In genomic region chr11:9116121-9116520, GRCm38 (mm10) we compare ENCODE assay signal across 8 mouse cellular contexts. TPM values are rescaled to one million over a fixed set of nuclear protein-coding genes. Genes with fewer than 3 reads are reported as not detected.
DNase-seq lines count a peak whose midpoint lies in the region; ATAC-seq lines count a peak whose summit lies in the region.

No protein-coding gene starts in this region.

- intact Hi-C loops in left cerebral cortex, postnatal 4 days (cut with DNase I), result no loop called here

- H3K9me3 ChIP-seq in heart, embryonic 14.5 days (ENCODE audit: control insufficient read depth, low read length), result no peaks in the 10 kb centered on the region
- H3K9me3 ChIP-seq in hindbrain, embryonic 15.5 days, result no peaks in the 10 kb centered on the region
- no peaks in the 10 kb centered on the region for H3K9me3 ChIP-seq in midbrain, embryonic 14.5 days (ENCODE audit: control insufficient read depth, low read length)

- no peak for ATAC-seq in heart, embryonic 14.5 days (ENCODE audit: insufficient number of reproducible peaks, insufficient read depth, low FRiP score, low read depth)
- ATAC-seq in hindbrain, embryonic 15.5 days (ENCODE audit: low FRiP score, low read depth), result no peak
- no peak for ATAC-seq in midbrain, embryonic 14.5 days (ENCODE audit: low FRiP score, low TSS enrichment)

- no peaks in the 10 kb centered on the region for H3K36me3 ChIP-seq in heart, embryonic 14.5 days (ENCODE audit: control insufficient read depth, insufficient read depth, low read length)
- no peaks in the 10 kb centered on the region for H3K36me3 ChIP-seq in hindbrain, embryonic 15.5 days
- no peaks in the 10 kb centered on the region for H3K36me3 ChIP-seq in midbrain, embryonic 14.5 days (ENCODE audit: control insufficient read depth, insufficient read depth, low read length)

- H3K4me1 ChIP-seq in heart, embryonic 14.5 days (ENCODE audit: control insufficient read depth in 2 of 2, insufficient read depth in 2 of 2, low read length in 2 of 2), result peaks cover 15 to 19% of the 10 kb centered on the region in 2 experiments
- H3K4me1 ChIP-seq in hindbrain, embryonic 15.5 days (replicated peaks), result peaks cover 29% of the 10 kb centered on the region
- H3K4me1 ChIP-seq in midbrain, embryonic 14.5 days (ENCODE audit: control insufficient read depth, insufficient read depth, low read length), result peaks cover 24% of the 10 kb centered on the region

- WGBS in heart, embryonic 14.5 days, result 7% methylated on average over 10 of the region's 10 CpGs
- whole genome bisulfite sequencing in hindbrain, embryonic 15.5 days, result 3% methylated on average over 10 of the region's 10 CpGs
- under 1% methylated on average over 10 of the region's 10 CpGs for WGBS in midbrain, embryonic 14.5 days

- peaks cover 2% of the 10 kb centered on the region; the same call in 1 of the 2 replicates for H3K27me3 ChIP-seq in heart, embryonic 14.5 days (ENCODE audit: control insufficient read depth, insufficient read depth, low read length)
- peaks cover 40% of the 10 kb centered on the region for H3K27me3 ChIP-seq in hindbrain, embryonic 15.5 days
- peaks cover 25% of the 10 kb centered on the region; the same call in 1 of the 2 replicates for H3K27me3 ChIP-seq in midbrain, embryonic 14.5 days (ENCODE audit: control insufficient read depth, insufficient read depth, low read length)

- peak overlapping the region; percentile 27 for H3K4me3 ChIP-seq in heart, embryonic 14.5 days (ENCODE audit: control insufficient read depth in 1 of 2, insufficient read depth in 1 of 2, low read depth in 1 of 2, low read length in 2 of 2)
- H3K4me3 ChIP-seq in hindbrain, embryonic 15.5 days, result no peak overlapping the region
- no peak overlapping the region for H3K4me3 ChIP-seq in midbrain, embryonic 14.5 days (replicated peaks; ENCODE audit: low read depth, low read length)

- no peak for DNase-seq in heart, postnatal 4 days
- DNase-seq in R1 (ENCODE audit: low read depth, low spot score), result peak; percentile 99
- peak; percentile 18 for DNase-seq in midbrain, embryonic 14.5 days
- no peak for DNase-seq in cerebellum, postnatal 25 days
- no peak for DNase-seq in left cerebral cortex, postnatal 4 days
- DNase-seq in right cerebral cortex, postnatal 25 days, result no peak

- peak overlapping the region; percentile 67 for H3K4me2 ChIP-seq in heart, embryonic 14.5 days (ENCODE audit: low read length)
- H3K4me2 ChIP-seq in hindbrain, embryonic 15.5 days, result peak overlapping the region; percentile 23
- peak overlapping the region; percentile 18; the same call in 1 of the 2 replicates for H3K4me2 ChIP-seq in midbrain, embryonic 14.5 days (ENCODE audit: low read length)

- peak overlapping the region; percentile 56 for H3K9ac ChIP-seq in heart, embryonic 14.5 days (ENCODE audit: low read length)
- H3K9ac ChIP-seq in hindbrain, embryonic 15.5 days, result no peak overlapping the region
- no peak overlapping the region for H3K9ac ChIP-seq in midbrain, embryonic 14.5 days (replicated peaks; ENCODE audit: low read length)

- H3K27ac ChIP-seq in heart, embryonic 14.5 days (replicated peaks in 1 of 2; ENCODE audit: control insufficient read depth in 1 of 2, insufficient read depth in 1 of 2, low read depth in 2 of 2, low read length in 2 of 2), result peak overlapping the region in 1 of 2 experiments; percentile 28; a peak in 1 of 4 replicates
- no peak overlapping the region for H3K27ac ChIP-seq in hindbrain, embryonic 15.5 days (replicated peaks)
- no peak overlapping the region for H3K27ac ChIP-seq in midbrain, embryonic 14.5 days (replicated peaks; ENCODE audit: low read depth, low read length)

RNA-seq across cellular contexts. Expression of gene Upp1, which starts 1.8 kb away (rescaled TPM):
- polyA plus RNA-seq in heart, embryonic 14.5 days (2014; fragmentation: Nextera tagmentation; extraction: Ambion mirVana), result 41.7 and 44.4 TPM in 2 replicates
- 10 to 100 TPM; 57.7 to 59.0 TPM for total RNA-seq in heart, postnatal 4 days (2021)
- 3.8 and 4.5 TPM in 2 replicates for polyA plus RNA-seq in hindbrain, embryonic 15.5 days (2015; fragmentation: Nextera tagmentation; extraction: Ambion mirVana)
- 2.3 and 3.2 TPM in 2 replicates for polyA plus RNA-seq in midbrain, embryonic 14.5 days (2014; fragmentation: Nextera tagmentation; extraction: Ambion mirVana)
- 1 to 10 TPM in 1 of 2 experiments, under 1 TPM in 1; 0.78 to 1.9 TPM for total RNA-seq in left cerebral cortex, postnatal 4 days (2021)

Comparison
In these comparisons a context has a peak if more than half of its experiments do, and no peak if none do; other contexts are left out.
1. H3K4me3 ChIP-seq: peak in heart, embryonic 14.5 days (2 of 2); none in hindbrain, embryonic 15.5 days (single experiment) and midbrain, embryonic 14.5 days (single experiment).
2. DNase-seq: peak in R1 (single experiment) and midbrain, embryonic 14.5 days (single experiment); none in heart, postnatal 4 days (single experiment), cerebellum, postnatal 25 days (0 of 2), left cerebral cortex, postnatal 4 days (single experiment) and right cerebral cortex, postnatal 25 days (single experiment).
3. Peak in every context shown above with its lines, with median percentiles within 50 percentile points of each other: H3K4me2 ChIP-seq.